Mouse (Mus musculus) layer of hippocampus, adult 11-12 months (tissue): ENCODE results near the gene Rab11fip2.
A peak's percentile ranks its signal among the peaks of the same experiment; 100 is the strongest.

Experiments
- DNase-seq: peaks from one replicate; pipeline ENCODE4 v3.0.0; 2022; ENCODE audit warnings: low spot score

Rab11fip2 gene

GRCm38 (mm10) chr19:59943322-59943871 lies at the start of gene Rab11fip2:
TSS of gene Rab11fip2 (minus strand) at chr19:59943654.
- DNase-seq = peak; percentile 85

GRCm38 (mm10) chr19:59981588-59981987 lies 38.1 kb upstream of the Rab11fip2 start:
- DNase-seq = no peak

- no peak for DNase-seq
These were observed 11.5 kb upstream of the Rab11fip2 start for GRCm38 (mm10) chr19:59954936-59955335.

- DNase-seq = no peak
These were observed 6.3 kb upstream of the Rab11fip2 start for GRCm38 (mm10) chr19:59949731-59950130.

- DNase-seq = peak; percentile 18
These were observed 635 bp downstream of the Rab11fip2 start for GRCm38 (mm10) chr19:59942716-59943321.

GRCm38 (mm10) chr19:59939711-59940110 lies 3.7 kb downstream of the Rab11fip2 start:
- no peak for DNase-seq

GRCm38 (mm10) chr19:59932085-59932484 lies 11.4 kb downstream of the Rab11fip2 start:
- DNase-seq = no peak

GRCm38 (mm10) chr19:59928672-59929071 lies 14.8 kb downstream of the Rab11fip2 start:
- no peak for DNase-seq

GRCm38 (mm10) chr19:59926125-59926524 lies 17.3 kb downstream of the Rab11fip2 start:
- DNase-seq = no peak

GRCm38 (mm10) chr19:59920846-59921245 lies 22.6 kb downstream of the Rab11fip2 start:
- DNase-seq = no peak

GRCm38 (mm10) chr19:59917901-59918613 lies 25.4 kb downstream of the Rab11fip2 start:
- DNase-seq = no peak

- no peak for DNase-seq
These were observed 31.9 kb downstream of the Rab11fip2 start for GRCm38 (mm10) chr19:59911554-59911953.

- peak; percentile 31 for DNase-seq
These were observed 38.0 kb downstream of the Rab11fip2 start for GRCm38 (mm10) chr19:59905296-59906081.

- no peak for DNase-seq
These were observed 43.5 kb downstream of the Rab11fip2 start for GRCm38 (mm10) chr19:59899965-59900364.

GRCm38 (mm10) chr19:59898301-59898700 lies 45.2 kb downstream of the Rab11fip2 start:
- DNase-seq = no peak

GRCm38 (mm10) chr19:59889383-59889782 lies 54.1 kb downstream of the Rab11fip2 start:
- DNase-seq = no peak

- no peak for DNase-seq
These were observed 54.6 kb downstream of the Rab11fip2 start for GRCm38 (mm10) chr19:59888846-59889245.

- DNase-seq = no peak
These were observed 55.6 kb downstream of the Rab11fip2 start for GRCm38 (mm10) chr19:59887866-59888265.

- no peak for DNase-seq
These were observed 58.2 kb downstream of the Rab11fip2 start for GRCm38 (mm10) chr19:59885301-59885700.

- DNase-seq = no peak
These were observed 66.2 kb downstream of the Rab11fip2 start for GRCm38 (mm10) chr19:59877238-59877637.

GRCm38 (mm10) chr19:59866666-59867065 lies 76.8 kb downstream of the Rab11fip2 start:
- no peak for DNase-seq

GRCm38 (mm10) chr19:59862423-59862822 lies 81.0 kb downstream of the Rab11fip2 start:
- no peak for DNase-seq

- DNase-seq = no peak
These were observed 82.7 kb downstream of the Rab11fip2 start for GRCm38 (mm10) chr19:59860799-59861198.
